Mouse (Mus musculus) stomach, postnatal 0 days (tissue): ENCODE measurements around the gene Med27. TPM values are rescaled to one million over a fixed set of nuclear protein-coding genes. Genes with fewer than 3 reads are reported as not detected.

Experiments
- ATAC-seq: fragments of 200-750 bp; cut with Nextera tagmentation; 2 replicates; pipeline ENCODE4 v1.8.0; 2017; ENCODE audit not compliant: low FRiP score, low TSS enrichment
- DNase-seq: peaks from one replicate; pipeline ENCODE4 v3.0.0-alpha.2; 2016; ENCODE audit warnings: low spot score
- H3K27ac ChIP-seq: fragments of 300-500 bp; sonication (generic); replicated peaks from 2 replicates; pipeline ENCODE4 v1.5.1; 2014; ENCODE audit warnings: mild to moderate bottlenecking, control low read depth
- H3K27me3 ChIP-seq: fragments of 300-500 bp; sonication (generic); 2 replicates; pipeline ENCODE4 v1.6.1; 2014; ENCODE audit warnings: low read length; ENCODE audit not compliant: control insufficient read depth, insufficient read depth
- H3K36me3 ChIP-seq: fragments of 300-500 bp; sonication (generic); 2 replicates; pipeline ENCODE4 v1.6.1; 2014; ENCODE audit warnings: low read length, mixed read lengths; ENCODE audit not compliant: control insufficient read depth, insufficient read depth
- H3K4me1 ChIP-seq: fragments of 300-500 bp; sonication (generic); replicated peaks from 2 replicates; pipeline ENCODE4 v1.6.1; 2014; ENCODE audit warnings: antibody characterized with exemption; ENCODE audit not compliant: control insufficient read depth, insufficient read depth
- H3K4me2 ChIP-seq: fragments of 300-500 bp; sonication (generic); replicated peaks from 2 replicates; pipeline ENCODE4 v1.6.1; 2014; ENCODE audit warnings: low read depth, mild to moderate bottlenecking, control low read depth, moderate library complexity
- H3K4me3 ChIP-seq: fragments of 300-500 bp; sonication (generic); 2 replicates; pipeline ENCODE4 v1.5.1; 2014; ENCODE audit warnings: low read depth, low read length, control low read depth
- H3K9ac ChIP-seq: fragments of 300-500 bp; sonication (generic); 2 replicates; pipeline ENCODE4 v1.6.1; 2014; ENCODE audit warnings: mild to moderate bottlenecking, low read length, control low read depth, mixed read lengths
- H3K9me3 ChIP-seq: fragments of 300-500 bp; sonication (generic); 2 replicates; pipeline ENCODE4 v1.6.1; 2016; ENCODE audit warnings: low read length; ENCODE audit not compliant: control insufficient read depth
- CTCF ChIP-seq: IDR thresholded peaks from 2 replicates; pipeline ENCODE4 v1.5.1; 2016; ENCODE audit warnings: antibody characterized with exemption, low read depth, mild to moderate bottlenecking, moderate library complexity
- EP300 ChIP-seq: optimal IDR thresholded peaks from 2 replicates; pipeline ENCODE3; 2016; ENCODE audit warnings: antibody characterized with exemption
- WGBS: fragments of 180-500 bp; shearing (Covaris S2); extraction: QIAGEN DNeasy Blood & Tissue Kit; methylation state at CpG from one replicate; pipeline ENCODE4 v1.1.7; 2014; 5-methylcytosine and 5-hydroxymethylcytosine counted together
- polyA plus RNA-seq: library from polyadenylated mRNA; unstranded; fragments of >200 nt; fragmentation: Nextera tagmentation; extraction: Ambion mirVana; gene quantifications from 2 replicates; pipeline ENCODE4 v1.2.1, GENCODE M21; 2015

Med27 gene
- polyA plus RNA-seq, 1 experiment from 2014 or later: 25.6 TPM

- Histone ChIP-seq H3K4me2 (no peak overlapping the region), H3K4me3 (no peak overlapping the region), H3K27me3 (no peaks in the 10 kb centered on the region), H3K36me3 (no peaks in the 10 kb centered on the region), H3K27ac (no peak overlapping the region), H3K9ac (no peak overlapping the region), H3K9me3 (no peaks in the 10 kb centered on the region), H3K4me1 (no peaks in the 10 kb centered on the region)
- no peak for DNase-seq
- TF ChIP-seq EP300 (no peak), CTCF (no peak)
- 80% methylated on average over 5 of the region's 5 CpGs for WGBS
- ATAC-seq: no peak
These were observed 186.3 kb downstream of the Med27 start for GRCm38 (mm10) chr2:29532921-29533320.

- Histone ChIP-seq H3K36me3 (no peaks in the 10 kb centered on the region), H3K9me3 (no peaks in the 10 kb centered on the region), H3K4me2 (no peak overlapping the region), H3K9ac (no peak overlapping the region), H3K27me3 (no peaks in the 10 kb centered on the region), H3K4me1 (no peaks in the 10 kb centered on the region), H3K27ac (no peak overlapping the region), H3K4me3 (no peak overlapping the region)
- WGBS: 66% methylated on average over 5 of the region's 5 CpGs
- DNase-seq (no peak), ATAC-seq (no peak)
- TF ChIP-seq EP300 (no peak), CTCF (no peak)
These were observed 189.1 kb downstream of the Med27 start for GRCm38 (mm10) chr2:29535566-29536244.

- ATAC-seq (no peak), DNase-seq (no peak)
- H3K36me3 ChIP-seq: no peaks in the 10 kb centered on the region
- no peak overlapping the region for H3K27ac ChIP-seq
- H3K4me3 ChIP-seq: no peak overlapping the region
- WGBS: 87% methylated on average over 9 of the region's 9 CpGs
- H3K4me1 ChIP-seq: no peaks in the 10 kb centered on the region
- H3K4me2 ChIP-seq: no peak overlapping the region
- H3K9ac ChIP-seq: no peak overlapping the region
- TF ChIP-seq EP300 (no peak), CTCF (no peak)
- no peaks in the 10 kb centered on the region for H3K9me3 ChIP-seq
- no peaks in the 10 kb centered on the region for H3K27me3 ChIP-seq
These were observed 189.9 kb downstream of the Med27 start for GRCm38 (mm10) chr2:29536481-29536880.

- ATAC-seq (0 out of 2 replicates have a peak, but pooled peaks have one; percentile 51), DNase-seq (peak; percentile 45)
- WGBS: 70% methylated on average over 8 of the region's 8 CpGs
- H3K27ac ChIP-seq: no peak overlapping the region
- no peaks in the 10 kb centered on the region for H3K4me1 ChIP-seq
- H3K4me2 ChIP-seq: no peak overlapping the region
- H3K9ac ChIP-seq: no peak overlapping the region
- H3K9me3 ChIP-seq: no peaks in the 10 kb centered on the region
- H3K36me3 ChIP-seq: no peaks in the 10 kb centered on the region
- no peak overlapping the region for H3K4me3 ChIP-seq
- TF ChIP-seq EP300: no peak
- TF ChIP-seq CTCF: peak; percentile 64
- H3K27me3 ChIP-seq: no peaks in the 10 kb centered on the region
These were observed 190.7 kb downstream of the Med27 start for GRCm38 (mm10) chr2:29537334-29537733.

- WGBS: 76% methylated on average over 13 of the region's 13 CpGs
These were observed 195.4 kb downstream of the Med27 start for GRCm38 (mm10) chr2:29542039-29542438.

GRCm38 (mm10) chr2:29546571-29546970 lies 200.0 kb downstream of the Med27 start:
- H3K27ac ChIP-seq: no peak overlapping the region
- no peak overlapping the region for H3K9ac ChIP-seq
- H3K4me2 ChIP-seq: no peak overlapping the region
- no peaks in the 10 kb centered on the region for H3K9me3 ChIP-seq
- ATAC-seq: no peak
- no peaks in the 10 kb centered on the region for H3K4me1 ChIP-seq
- H3K4me3 ChIP-seq: no peak overlapping the region
- TF ChIP-seq CTCF (no peak), EP300 (no peak)
- H3K27me3 ChIP-seq: no peaks in the 10 kb centered on the region
- no peaks in the 10 kb centered on the region for H3K36me3 ChIP-seq
- 23% methylated on average over 12 of the region's 12 CpGs for WGBS
- DNase-seq: no peak

More at GRCm38 (mm10) chr2:29542039-29542438, 195.4 kb downstream of the Med27 start:
- Histone ChIP-seq H3K36me3 (no peaks in the 10 kb centered on the region), H3K27ac (no peak overlapping the region), H3K9me3 (no peaks in the 10 kb centered on the region), H3K4me3 (no peak overlapping the region), H3K27me3 (no peaks in the 10 kb centered on the region), H3K9ac (no peak overlapping the region), H3K4me1 (no peaks in the 10 kb centered on the region), H3K4me2 (no peak overlapping the region)
- DNase-seq: no peak
- no peak for ATAC-seq
- TF ChIP-seq CTCF: no peak
- TF ChIP-seq EP300: no peak
